Mouse (Mus musculus): ENCODE measurements around the gene Nup98. TPM values are rescaled to one million over a fixed set of nuclear protein-coding genes. Genes with fewer than 3 reads are reported as not detected.

Nup98 gene
- polyA plus RNA-seq, 1 experiment = 17.1 TPM

DNA sequence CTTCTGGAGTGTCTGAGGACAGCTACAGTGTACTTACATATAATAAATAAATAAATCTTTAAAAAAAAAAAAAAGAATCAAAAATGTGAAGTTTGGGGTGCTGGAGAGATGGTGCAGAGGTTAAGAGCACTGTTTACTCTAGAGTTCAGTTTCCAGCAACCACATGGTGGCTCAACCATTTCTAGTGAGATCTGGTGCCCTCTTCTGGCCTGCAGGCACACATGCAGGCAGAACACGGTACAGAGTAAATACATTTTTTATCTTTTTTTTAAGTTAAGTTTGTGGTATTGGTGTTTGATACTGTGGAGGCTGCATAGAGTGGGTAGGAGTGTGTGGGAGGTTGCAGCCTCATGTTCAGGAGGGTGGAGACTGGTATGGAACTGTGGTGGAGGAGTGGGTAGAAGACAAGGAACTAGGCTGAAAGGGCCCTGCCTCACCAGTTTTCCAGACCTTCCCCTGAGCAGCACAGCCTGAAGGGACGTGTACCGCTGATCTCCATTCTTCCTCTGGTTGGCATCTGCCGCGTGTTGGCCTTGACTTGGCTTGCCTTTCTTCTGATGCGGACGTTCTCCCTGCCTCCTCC lies 133.2 kb downstream of the Nup98 start:
- no peak for DNase-seq (ENCODE audit: low read depth)

Other genes with a start within 250 kb of the Nup98 start
- 13.5 and 19.7 TPM in 2 replicates for gene Il18bp, start 191.5 kb downstream of the Nup98 start, polyA plus RNA-seq (2012; rRNA removed)
- 59.9 and 61.7 TPM in 2 replicates for gene Rnf121, start 144.7 kb downstream of the Nup98 start, polyA plus RNA-seq (2012; rRNA removed)
- gene Xndc1, start 144.7 kb downstream of the Nup98 start, polyA plus RNA-seq (2012; rRNA removed) = 14.4 and 17.2 TPM in 2 replicates
- gene Xntrpc, start 144.5 kb downstream of the Nup98 start, polyA plus RNA-seq (2012; rRNA removed) = 2.7 and 3.0 TPM in 2 replicates
- not detected in 2 replicates for gene Trpc2, start 127.1 kb downstream of the Nup98 start, polyA plus RNA-seq (2012; rRNA removed)
- gene Art1, start 108.4 kb downstream of the Nup98 start, polyA plus RNA-seq (2012; rRNA removed) = 0.43 TPM in 1 of 2 replicates, not detected in the other
- 0.15 and 0.66 TPM in 2 replicates for gene Art5, start 100.7 kb downstream of the Nup98 start, polyA plus RNA-seq (2012; rRNA removed)
- 0.05 and 0.08 TPM in 2 replicates for gene Chrna10, start 93.3 kb downstream of the Nup98 start, polyA plus RNA-seq (2012; rRNA removed)
- 485 and 511 TPM in 2 replicates for gene Pgap2, start within 50 bp of the Nup98 start, polyA plus RNA-seq (2012; rRNA removed)
- gene Rhog, start 45.9 kb upstream of the Nup98 start, polyA plus RNA-seq (2012; rRNA removed) = 47.5 and 55.5 TPM in 2 replicates
- 58.3 and 64.5 TPM in 2 replicates for gene Stim1, start 57.6 kb upstream of the Nup98 start, polyA plus RNA-seq (2012; rRNA removed)
- gene Rrm1, start 231.5 kb upstream of the Nup98 start, polyA plus RNA-seq (2012; rRNA removed) = 13.2 and 13.8 TPM in 2 replicates

Data from gonadal fat pad, adult 2 months (tissue).